Mouse (Mus musculus) kidney, adult 8-10 months (tissue): ENCODE measurements at regions not wholly inside any gene's neighbourhood (a gene's known extent, or its start where the extent isn't known, plus 50 kb on each side); places are given as distances from the start of the nearest gene placed in this dataset.

ENCODE experiments used
- DNase-seq, 2 experiments: peaks; one replicate each; pipeline ENCODE4 v3.0.0; 2022

DNA sequence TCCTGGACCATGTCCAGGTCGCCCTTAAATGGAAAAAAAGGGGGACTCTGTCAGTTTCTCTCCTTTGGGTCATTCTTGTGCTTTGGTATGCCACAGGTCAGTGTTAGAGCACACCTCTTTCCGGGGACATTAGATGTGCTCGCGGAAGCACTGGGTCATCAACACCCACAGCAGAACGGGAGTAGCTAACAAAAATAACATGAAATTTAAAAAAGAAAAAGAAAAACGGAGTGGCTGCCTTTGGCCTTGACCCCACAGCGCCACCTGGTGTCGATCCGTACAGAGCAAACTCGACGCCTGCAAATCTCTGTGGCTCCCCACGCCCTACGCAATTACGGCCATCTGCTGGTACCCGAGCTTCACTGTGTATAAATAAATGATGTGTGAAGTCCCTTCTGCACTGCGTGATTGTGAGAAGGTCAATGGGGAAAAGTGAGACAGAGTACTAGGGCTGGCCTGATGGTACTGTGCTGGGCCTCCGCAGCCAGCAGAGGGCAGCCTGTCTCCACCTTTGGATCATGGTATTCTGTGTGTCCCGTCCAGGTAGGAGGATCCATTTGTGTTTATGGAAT is 99.0 kb upstream of the Slc7a12 start:
- DNase-seq = peak; percentile 64 to 79

GRCm38 (mm10) chr3:14390656-14391055 is 89.8 kb upstream of the Slc7a12 start:
- peak in 1 of 2 experiments; percentile 36 for DNase-seq

GRCm38 (mm10) chr3:14398676-14399075 is 81.8 kb upstream of the Slc7a12 start:
- no peak for DNase-seq

- DNase-seq = peak; percentile 54 to 93
Measured at GRCm38 (mm10) chr3:14408435-14409125, 71.9 kb upstream of the Slc7a12 start.
